Mouse (Mus musculus) spleen, postnatal 14 days (tissue): ENCODE results near the gene Ephb2.

ENCODE experiments used
- DNase-seq, 2 experiments: peaks; one replicate each; pipeline ENCODE4 v3.0.0; 2021 to 2022; ENCODE audit warnings: low spot score in 2 of 2

Gene Ephb2

DNA sequence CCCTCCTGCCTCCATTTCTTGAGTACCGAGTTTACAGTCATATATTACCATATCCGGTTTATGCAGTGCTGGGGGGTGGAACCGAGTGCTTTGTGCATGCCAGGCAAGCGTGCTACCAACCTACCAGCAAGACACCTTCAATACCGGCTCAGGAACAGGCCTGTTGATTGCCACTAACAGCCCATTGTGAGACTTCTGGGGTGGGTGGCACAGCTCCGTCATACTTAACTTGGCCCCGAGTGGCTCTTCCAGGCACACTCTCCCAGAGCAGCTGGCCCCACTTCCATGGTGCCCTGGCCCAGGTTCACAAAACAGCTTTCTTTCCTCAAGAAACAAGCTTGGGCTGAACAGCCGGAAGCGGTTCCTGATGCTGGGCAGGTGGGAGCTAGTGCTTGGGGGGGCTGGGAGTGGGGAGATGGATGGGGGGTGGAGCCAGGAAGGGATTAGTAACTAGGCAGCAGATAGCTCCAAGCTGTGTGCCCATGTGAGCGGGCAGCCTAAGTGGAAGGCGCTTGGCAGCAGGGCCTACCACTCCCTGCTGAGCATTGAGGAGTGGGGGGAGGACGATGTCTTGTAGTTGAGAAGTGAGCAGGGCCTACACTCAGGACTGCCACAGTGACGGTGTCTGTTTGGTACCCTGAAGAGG lies 183.8 kb downstream of the Ephb2 start:
- no peak for DNase-seq

- DNase-seq = no peak
Observed at GRCm38 (mm10) chr4:136651357-136651811, 184.4 kb downstream of the Ephb2 start.

- DNase-seq = no peak
Observed at GRCm38 (mm10) chr4:136650261-136650660, 185.5 kb downstream of the Ephb2 start.

DNA sequence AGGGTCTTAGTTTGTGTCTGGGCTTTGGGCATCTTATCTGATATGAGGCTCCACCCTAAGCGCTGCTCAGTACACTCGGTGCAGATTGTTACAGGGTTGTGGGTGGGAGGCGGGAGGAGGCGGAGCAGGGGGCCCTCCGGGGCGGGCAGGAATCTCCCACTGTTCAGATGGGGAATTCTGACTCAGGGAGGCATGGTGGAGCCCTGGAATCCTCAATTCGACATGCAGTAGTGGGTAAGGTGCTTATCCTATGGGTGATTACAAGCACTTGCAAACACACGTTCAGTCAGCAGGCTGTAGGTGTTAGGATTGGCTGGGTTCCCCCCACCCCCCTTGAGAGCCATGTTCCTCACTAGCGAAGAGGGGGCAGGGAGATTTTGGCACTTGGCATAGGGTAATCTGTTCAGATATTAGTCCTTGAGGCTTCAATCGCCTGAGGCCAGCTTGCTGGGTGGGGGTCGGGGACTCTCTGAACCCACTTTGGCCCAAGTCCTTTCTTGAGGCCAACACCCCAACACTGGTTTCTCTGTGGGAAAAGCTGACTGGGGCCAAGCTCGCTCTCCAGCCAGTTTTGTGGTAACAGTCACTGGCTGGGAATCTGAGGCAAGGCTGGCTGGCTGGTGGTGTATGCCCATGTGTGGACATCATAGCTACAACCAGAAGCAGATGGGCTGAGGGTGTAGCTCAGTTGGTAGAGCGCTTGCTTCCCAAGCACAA lies 186.2 kb downstream of the Ephb2 start:
- no peak for DNase-seq

DNA sequence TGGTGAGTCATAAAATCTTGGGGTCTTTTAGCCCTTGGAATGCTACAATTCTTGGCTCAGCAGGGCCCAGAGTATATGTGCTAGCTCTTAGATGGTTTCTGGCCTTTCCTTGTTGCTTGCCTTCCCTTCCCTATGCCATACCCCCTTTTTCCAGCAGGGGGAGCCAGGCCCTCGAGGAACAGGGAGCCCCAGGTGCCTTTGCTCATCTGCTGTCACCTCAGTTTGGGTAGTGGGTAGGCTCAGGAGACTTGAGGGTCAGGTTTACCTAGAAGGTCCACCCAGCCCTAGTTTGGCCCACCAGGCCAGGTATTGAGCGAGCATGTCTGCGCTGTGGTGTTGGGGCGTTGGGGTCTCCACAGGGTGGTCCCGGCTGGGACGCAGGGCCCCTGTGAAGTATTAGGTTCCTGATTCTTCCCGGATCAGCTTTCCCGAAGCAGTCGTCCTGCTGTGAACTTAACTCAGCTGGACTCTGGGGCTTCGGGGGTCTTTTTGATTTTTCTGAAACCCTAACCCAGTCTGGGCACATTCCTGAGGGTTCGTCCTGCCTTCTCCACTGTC lies 186.8 kb downstream of the Ephb2 start:
- DNase-seq = peak; percentile 39 to 60

- no peak for DNase-seq
Observed at GRCm38 (mm10) chr4:136638890-136639289, 196.9 kb downstream of the Ephb2 start.

- no peak for DNase-seq
Observed at GRCm38 (mm10) chr4:136638230-136638750, 197.5 kb downstream of the Ephb2 start.

- DNase-seq = no peak
Observed at GRCm38 (mm10) chr4:136637563-136638229, 198.1 kb downstream of the Ephb2 start.

DNA sequence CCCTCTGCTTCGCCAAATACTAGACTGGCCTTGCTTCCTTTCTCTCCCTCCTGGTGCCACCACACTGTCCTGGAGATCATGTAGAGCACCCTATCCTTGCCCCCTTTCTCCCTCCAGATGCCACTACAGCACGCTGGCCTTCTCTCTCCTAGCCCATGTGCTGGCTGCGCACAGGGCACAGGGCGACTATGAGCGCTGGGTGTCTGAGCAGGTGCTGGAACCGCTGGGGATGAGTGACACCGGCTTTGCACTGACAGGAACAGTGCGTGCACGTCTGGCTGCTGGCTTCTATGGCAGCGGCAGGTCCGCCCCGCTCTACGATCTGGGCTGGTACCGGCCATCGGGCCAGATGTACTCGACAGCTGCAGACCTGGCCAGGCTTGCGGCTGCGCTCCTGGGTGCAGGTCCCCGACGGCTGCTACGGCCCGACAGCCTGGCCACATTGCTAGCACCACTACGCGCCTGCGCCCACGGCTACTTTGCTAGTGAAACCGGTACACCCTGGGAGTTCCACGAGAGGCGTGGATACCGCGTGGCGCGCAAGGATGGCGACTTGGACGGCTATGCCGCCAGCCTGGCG lies 198.7 kb downstream of the Ephb2 start:
- DNase-seq = no peak

DNA sequence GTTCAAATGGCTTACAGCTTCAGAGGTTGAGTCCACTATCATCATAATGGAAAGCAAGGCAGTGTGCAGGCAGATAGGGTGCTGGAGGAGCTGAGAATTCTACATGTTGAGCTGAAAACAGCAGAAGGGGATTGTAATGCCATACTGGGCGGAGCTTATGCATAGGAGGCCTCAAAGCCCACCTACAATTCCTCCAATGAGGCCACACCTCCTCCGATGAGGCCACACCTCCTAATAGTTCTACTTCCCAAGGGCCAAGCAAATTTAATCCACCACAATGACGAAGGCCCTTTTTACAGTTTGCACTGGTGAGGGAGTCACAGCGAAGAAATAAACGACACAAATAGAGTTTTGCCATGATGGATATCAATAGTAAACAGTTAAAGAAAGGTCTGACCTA lies 199.3 kb downstream of the Ephb2 start:
- DNase-seq = no peak

GRCm38 (mm10) chr4:136635995-136636394 lies 199.8 kb downstream of the Ephb2 start:
- no peak for DNase-seq

DNA sequence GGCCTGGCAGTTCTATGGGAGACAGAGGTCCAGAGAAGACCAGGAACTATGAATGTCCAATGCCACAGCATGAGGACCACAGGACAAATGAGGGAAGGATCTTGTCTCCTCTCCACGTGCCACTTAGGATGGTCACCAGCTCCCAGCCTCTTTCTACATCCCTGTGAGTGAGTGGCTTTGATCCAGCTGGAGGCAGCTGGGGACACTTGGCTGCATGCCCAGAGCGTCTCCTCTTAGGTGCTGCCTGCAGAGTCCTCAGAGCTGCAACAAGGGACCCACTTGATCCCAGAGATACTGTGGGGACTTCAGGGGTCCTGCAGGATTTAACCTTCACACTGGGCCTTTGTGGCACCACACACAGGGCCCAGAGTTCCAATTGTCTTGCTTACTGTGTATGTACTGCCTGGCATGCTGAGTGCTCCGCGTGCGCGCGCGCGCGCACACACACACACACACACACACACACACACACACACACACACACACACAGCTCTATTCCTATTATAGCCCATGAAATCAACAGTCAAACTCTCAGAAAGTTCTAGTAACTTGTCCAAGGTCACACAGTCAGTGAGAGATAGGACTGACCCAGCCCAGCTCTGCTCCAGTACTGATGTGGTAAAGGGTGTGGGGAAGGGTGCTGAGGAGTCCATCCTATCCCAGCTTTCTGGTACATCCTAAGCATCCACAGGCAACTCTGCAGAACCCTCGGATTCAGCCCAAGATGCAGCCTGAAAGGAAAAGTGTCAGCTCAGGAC lies 204.4 kb downstream of the Ephb2 start:
- no peak for DNase-seq

DNA sequence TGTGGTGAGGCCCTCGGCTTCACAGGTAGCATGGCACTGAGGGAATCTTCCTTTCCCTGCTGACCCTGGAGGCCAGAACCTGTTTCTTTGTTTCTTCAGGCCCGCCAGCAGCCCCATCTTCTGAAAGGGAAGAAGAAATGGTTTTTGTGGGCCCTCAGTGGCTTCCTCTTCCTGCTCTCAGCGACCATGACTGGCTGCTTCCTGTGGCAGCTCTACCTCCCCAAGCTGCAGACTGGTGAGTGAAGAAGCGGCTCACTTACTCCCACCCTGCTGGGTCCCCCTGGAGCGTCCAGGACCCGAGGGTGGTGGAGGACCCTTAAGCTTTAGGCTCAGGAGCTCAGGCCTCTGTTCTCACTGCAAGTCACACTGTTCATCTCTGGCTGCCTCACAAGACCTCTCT lies 209.2 kb downstream of the Ephb2 start:
- peak in 1 of 2 experiments; percentile 10 for DNase-seq

DNA sequence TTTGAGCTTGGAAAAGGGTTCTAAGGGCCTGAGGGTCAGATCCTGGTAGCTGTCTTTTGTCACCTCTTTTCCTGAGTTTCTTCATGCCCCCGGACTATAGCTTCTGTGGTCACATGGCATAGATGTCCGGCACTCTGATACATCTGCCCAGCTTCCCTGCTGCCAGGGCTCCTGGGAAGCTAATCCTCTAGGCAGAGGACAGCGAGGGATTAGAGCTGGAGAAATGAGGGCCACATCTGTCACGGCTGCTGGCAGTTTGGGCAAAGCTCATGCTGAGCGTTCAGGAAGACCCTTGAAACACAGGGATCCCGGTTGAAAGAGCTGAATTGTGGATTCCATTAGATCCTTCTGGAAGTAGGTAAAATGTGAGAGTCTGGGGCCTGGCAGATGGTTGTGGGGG lies 213.4 kb downstream of the Ephb2 start, which contains the start of gene Lactbl1:
TSS of gene Lactbl1 (plus strand) at position 234 of the 400 bp plus-strand sequence.
- no peak for DNase-seq

GRCm38 (mm10) chr4:136621956-136622355 lies 213.8 kb downstream of the Ephb2 start:
- DNase-seq = no peak

GRCm38 (mm10) chr4:136621336-136621735 lies 214.5 kb downstream of the Ephb2 start:
- DNase-seq = no peak

DNA sequence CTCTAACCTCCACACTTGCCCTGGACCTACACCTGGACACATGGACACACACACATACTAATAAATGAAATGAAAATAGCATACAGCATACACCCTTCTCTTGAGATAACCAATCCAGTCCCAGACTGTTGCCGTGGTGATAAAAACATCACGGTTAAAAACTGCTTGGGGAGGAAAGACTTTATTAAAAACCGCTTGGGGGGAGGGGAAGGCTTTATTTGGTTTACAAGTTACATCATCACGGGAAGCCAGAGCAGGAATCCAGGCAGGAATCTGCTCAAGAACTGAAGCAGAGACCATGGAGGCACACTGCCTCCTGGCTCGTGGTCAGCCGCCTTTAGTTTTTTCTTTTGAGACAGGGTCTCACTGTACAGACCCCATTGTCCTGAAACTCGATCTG lies 222.1 kb downstream of the Ephb2 start:
- DNase-seq = no peak

DNA sequence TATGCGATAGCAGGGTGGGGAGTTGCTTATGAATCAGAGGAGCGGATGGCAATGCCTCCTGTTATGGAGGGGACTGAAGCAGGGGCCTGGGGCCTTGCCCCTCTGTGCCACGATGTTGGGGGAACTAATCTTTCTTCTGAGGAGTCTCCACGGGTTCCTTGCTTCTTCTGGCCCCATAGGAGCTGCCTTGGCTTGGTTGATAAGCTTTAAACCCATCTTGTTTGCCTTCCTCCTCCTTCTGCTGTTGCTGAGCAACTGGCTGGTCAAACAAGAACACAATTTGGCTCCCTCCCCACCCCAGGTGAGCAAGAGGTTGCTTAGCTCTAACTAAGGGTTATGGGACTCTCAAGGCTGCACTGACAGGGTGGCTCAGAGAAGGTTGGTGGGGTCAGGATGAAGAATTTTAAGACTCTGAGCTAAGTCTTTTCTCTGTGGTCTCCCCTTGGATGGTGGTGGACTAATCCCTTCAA lies 225.4 kb downstream of the Ephb2 start, which contains the start of gene Tex46:
TSS of gene Tex46 (plus strand) at position 51 of the 470 bp plus-strand sequence.
- no peak for DNase-seq

DNA sequence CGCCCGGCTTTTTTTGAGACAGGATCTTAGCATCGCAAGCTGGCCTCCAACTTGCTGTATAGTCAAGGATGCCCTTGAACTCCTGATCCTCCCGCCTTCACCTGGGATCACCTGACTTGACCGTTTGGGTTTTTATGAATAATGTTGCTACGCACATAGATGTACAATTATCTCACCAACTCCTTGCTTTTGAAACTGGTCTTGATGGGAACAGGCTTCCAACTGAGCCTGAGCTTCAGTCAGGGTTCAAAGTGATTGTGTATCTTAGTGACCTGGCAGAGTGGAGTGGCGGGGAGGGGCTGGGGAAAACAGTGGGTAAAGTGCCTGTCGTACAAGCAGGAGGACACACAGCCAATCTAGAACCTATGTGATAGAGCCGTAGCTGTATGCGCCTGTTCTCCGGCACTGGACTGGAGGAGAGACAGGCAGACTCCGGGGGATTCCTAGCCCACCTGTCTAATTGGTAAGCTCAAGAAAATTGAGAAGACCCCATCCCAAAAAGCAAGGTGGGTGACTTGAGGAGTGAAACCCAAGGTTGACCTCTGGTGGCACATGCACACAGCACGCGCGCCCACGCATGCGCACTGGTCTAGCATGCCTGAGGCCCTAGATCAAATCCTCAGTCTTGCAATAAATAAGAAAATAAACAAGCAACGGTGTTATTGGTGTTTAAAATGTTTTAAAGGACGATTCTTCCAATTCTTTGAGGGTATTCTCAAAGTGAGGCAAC lies 229.9 kb downstream of the Ephb2 start:
- no peak for DNase-seq

GRCm38 (mm10) chr4:136602568-136602967 lies 233.2 kb downstream of the Ephb2 start, which contains the start of gene Kdm1a:
Gene Kdm1a, minus strand, starts transcription at chr4:136602723.
- DNase-seq = peak; percentile 90 to 96
